Mouse (Mus musculus): ENCODE results near the gene Lat.
"Not testable (repeated sequence)": the region's sequence is repeated elsewhere in the genome, so short reads cannot be mapped to it uniquely, and the experiment has no call there.

The Lat gene

GRCm38 (mm10) chr7:126332691-126333090 is 36.7 kb downstream of the Lat start:
- DNase-seq (ENCODE audit: low read depth) = no peak

DNA sequence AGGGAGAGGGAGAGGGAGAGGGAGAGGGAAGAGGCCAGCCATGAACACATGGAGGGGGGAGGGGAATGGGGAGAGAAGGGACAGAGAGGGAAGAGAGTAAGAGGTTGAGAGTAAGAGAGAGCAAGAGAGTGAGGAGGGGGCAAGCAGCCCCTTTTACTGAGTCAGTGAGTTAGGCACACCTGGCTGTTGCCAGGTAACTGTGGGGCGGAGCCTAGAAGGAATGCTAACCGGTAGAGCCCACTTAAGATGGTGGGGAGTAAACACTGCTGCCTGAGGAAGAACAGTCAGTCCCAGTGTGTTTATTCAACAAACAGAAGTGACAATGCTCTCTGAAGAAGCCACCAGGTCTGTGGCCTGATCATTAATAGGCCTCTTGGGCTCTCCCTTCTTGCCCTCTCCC is 38.7 kb downstream of the Lat start:
- peak; percentile 39 for DNase-seq (ENCODE audit: low read depth)

GRCm38 (mm10) chr7:126329907-126330645 is 39.3 kb downstream of the Lat start:
- peak; percentile 62 for DNase-seq (ENCODE audit: low read depth)

GRCm38 (mm10) chr7:126328848-126329247 is 40.5 kb downstream of the Lat start:
- DNase-seq (ENCODE audit: low read depth) = not testable (repeated sequence)

- DNase-seq (ENCODE audit: low read depth) = not testable (repeated sequence)
Measured at GRCm38 (mm10) chr7:126325576-126326273, 43.6 kb downstream of the Lat start.

DNA sequence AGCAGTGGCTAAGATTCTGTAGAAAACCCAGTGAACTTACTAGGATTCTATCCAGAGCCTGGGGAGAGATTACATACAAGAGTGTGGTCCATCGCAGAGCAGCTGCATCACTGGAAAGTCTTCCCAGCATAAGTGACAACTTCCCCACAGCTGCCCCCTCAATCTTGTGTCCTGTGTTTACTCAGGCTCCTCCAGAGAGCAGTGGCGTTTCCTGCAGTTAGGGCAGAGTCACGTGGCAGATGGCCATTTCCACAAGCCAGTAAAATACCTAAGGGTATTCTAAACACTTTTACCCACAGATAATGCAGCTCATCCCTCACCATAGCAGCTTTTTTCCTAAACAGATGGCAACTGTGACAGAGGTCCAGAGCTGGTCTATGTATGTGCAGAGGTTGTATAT is 44.6 kb downstream of the Lat start:
- DNase-seq (ENCODE audit: low read depth) = no peak

- peak; percentile 94 for DNase-seq (ENCODE audit: low read depth)
Measured at GRCm38 (mm10) chr7:126323729-126324128, 45.6 kb downstream of the Lat start.

GRCm38 (mm10) chr7:126314273-126314672 is 55.1 kb downstream of the Lat start:
- DNase-seq (ENCODE audit: low read depth) = no peak

Measured in naive thymus-derived CD4-positive, alpha-beta T cell, adult 2 months (primary cell).